Mouse (Mus musculus) kidney, adult 2 months (tissue): Measurements from ENCODE around the gene U2af1. TPM values are rescaled to one million over a fixed set of nuclear protein-coding genes. Genes with fewer than 3 reads are reported as not detected.

ENCODE experiments used
- DNase-seq: peaks from one replicate; pipeline ENCODE4 v3.0.0; 2021
- H3K27ac ChIP-seq: fragments of 200-500 bp; 2 replicates; pipeline ENCODE4 v1.5.1; 2012; ENCODE audit warnings: low read depth, low read length, control low read depth, inconsistent platforms; ENCODE audit not compliant: insufficient read depth
- H3K27me3 ChIP-seq: fragments of 200-500 bp; replicated peaks from 2 replicates; pipeline ENCODE4 v1.6.1; 2012; ENCODE audit warnings: mild to moderate bottlenecking, moderate library complexity, low read length, inconsistent platforms; ENCODE audit not compliant: control insufficient read depth, insufficient read depth
- H3K36me3 ChIP-seq: fragments of 200-500 bp; 2 replicates; pipeline ENCODE4 v1.6.1; 2012; ENCODE audit warnings: mild to moderate bottlenecking, moderate library complexity, low read length, inconsistent platforms; ENCODE audit not compliant: control insufficient read depth, insufficient read depth
- H3K4me1 ChIP-seq: fragments of 200-500 bp; 2 replicates; pipeline ENCODE4 v1.6.1; 2011; ENCODE audit warnings: low read length; ENCODE audit not compliant: control insufficient read depth, insufficient read depth
- H3K4me3 ChIP-seq: fragments of 200-500 bp; 2 replicates; pipeline ENCODE4 v1.5.1; 2011; ENCODE audit warnings: mild to moderate bottlenecking, low read depth, low read length, control low read depth; ENCODE audit not compliant: insufficient read depth
- CTCF ChIP-seq: fragments of 200-500 bp; conservative IDR thresholded peaks from 2 replicates; pipeline ENCODE4 v1.5.1; 2011; ENCODE audit warnings: low read depth, mild to moderate bottlenecking, control low read depth, low read length, moderate library complexity, mixed read lengths; ENCODE audit not compliant: insufficient read depth, insufficient read length
- POLR2A ChIP-seq: fragments of 200-500 bp; IDR thresholded peaks from one replicate; pipeline ENCODE4 v1.6.1; 2011; ENCODE audit warnings: low read depth, low read length, control low read depth
- WGBS: fragments of 180-500 bp; shearing (Covaris S2); methylation state at CpG from one replicate; pipeline ENCODE4 v1.1.7; 2018; 5-methylcytosine and 5-hydroxymethylcytosine counted together
- polyA plus RNA-seq: library from polyadenylated mRNA; depleted of rRNA; stranded (reverse); fragments of >200 nt; gene quantifications from 2 replicates; pipeline ENCODE4 v1.2.3, GENCODE M21; 2012

U2af1 gene
- polyA plus RNA-seq, 1 experiment: 61.3 TPM

DNA sequence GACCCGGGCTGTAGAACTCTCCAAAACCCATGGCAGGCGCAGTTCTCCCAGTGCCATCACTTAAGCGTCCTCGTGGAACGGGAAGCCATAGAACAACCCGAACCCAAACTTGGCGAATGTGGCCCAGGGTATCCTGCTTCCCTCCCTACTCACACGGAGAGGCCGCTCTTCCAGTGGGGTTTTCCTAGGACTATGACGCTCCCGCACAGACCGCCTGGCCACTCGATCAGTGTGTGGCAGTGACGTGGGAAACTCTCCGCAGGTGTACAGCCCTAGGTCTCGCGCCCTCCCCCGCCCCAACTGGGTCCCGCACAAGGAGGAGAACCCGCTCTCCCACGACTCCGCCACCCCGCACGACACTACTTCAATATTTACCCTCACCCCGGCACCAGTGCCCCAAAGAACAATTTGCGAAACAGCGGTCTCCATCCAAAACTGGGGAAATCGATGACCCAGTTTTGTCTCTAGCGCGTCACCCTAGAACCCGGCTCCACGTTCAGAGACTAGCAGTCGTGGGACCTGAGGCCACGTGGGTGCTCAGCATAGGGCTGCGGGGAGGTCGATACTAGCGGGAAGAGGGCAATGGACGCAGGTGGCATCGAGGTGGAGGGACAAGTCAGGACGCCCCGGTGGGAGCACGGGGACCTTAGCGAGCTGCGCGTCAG is 22.3 kb downstream of the U2af1 start:
- no peak for TF ChIP-seq CTCF
- TF ChIP-seq POLR2A: no peak
- Histone ChIP-seq H3K27me3 (no peaks in the 10 kb centered on the region), H3K4me3 (peak overlapping the region; percentile 51), H3K4me1 (peaks cover 12% of the 10 kb centered on the region; the same call in 1 of the 2 replicates), H3K36me3 (no peaks in the 10 kb centered on the region), H3K27ac (peak overlapping the region; percentile 34)
- 12% methylated on average over 45 of the region's 45 CpGs for WGBS
- no peak for DNase-seq

DNA sequence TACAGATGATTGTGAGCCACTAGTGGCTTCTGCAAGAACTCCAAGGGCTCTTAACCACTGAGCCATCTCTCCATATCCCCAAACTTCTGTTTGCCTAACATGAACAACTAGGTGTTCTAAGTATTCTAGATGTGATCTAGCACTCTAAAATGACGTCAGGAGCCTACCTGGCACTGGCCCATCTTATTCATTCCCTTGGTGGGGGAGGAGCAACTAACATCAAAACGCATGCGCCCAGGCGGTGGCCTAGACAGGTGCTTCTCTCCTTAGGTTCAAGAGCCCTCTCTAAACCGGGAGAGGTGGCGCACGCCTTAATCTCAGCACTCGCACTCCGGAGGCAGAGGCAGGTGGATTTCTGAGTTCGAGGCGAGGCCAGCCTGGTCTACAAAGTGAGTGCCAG is 22.9 kb downstream of the U2af1 start:
- H3K4me3 ChIP-seq: peak overlapping the region; percentile 51; the same call in 1 of the 2 replicates
- peak; percentile 62 for DNase-seq
- no peak overlapping the region for H3K27ac ChIP-seq

DNA sequence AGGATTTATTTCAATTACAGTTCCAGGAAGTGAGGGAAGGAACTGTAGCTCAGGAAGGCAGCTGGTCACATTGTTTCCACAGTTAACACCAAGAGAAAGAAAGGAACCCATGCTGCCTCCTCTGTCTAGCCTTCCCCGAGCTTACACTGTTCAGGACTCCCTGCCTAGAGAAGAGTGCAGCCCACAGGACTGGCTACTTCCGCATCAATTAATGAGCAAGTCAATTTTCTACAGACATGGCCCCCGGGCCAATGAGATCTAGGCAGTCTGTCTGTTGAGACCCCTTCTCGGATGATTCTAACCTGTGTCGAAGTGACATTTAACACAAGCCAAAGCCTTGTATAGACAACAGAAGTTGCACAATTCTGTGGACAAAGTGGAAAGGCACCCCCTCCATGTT is 23.8 kb downstream of the U2af1 start:
- H3K4me3 ChIP-seq: no peak overlapping the region
- TF ChIP-seq CTCF: no peak
- TF ChIP-seq POLR2A: no peak
- no peaks in the 10 kb centered on the region for H3K27me3 ChIP-seq
- DNase-seq: no peak
- WGBS: 87% methylated on average over 5 of the region's 5 CpGs
- no peak overlapping the region for H3K27ac ChIP-seq
- no peaks in the 10 kb centered on the region for H3K36me3 ChIP-seq
- peaks cover 18% of the 10 kb centered on the region; the same call in 1 of the 2 replicates for H3K4me1 ChIP-seq

More for the DNA sequence above, 22.9 kb downstream of the U2af1 start:
- Histone ChIP-seq H3K36me3 (no peaks in the 10 kb centered on the region), H3K4me1 (peaks cover 17% of the 10 kb centered on the region; the same call in 1 of the 2 replicates), H3K27me3 (no peaks in the 10 kb centered on the region)
- TF ChIP-seq POLR2A (no peak), CTCF (no peak)
- WGBS: 76% methylated on average over 11 of the region's 11 CpGs

DNA sequence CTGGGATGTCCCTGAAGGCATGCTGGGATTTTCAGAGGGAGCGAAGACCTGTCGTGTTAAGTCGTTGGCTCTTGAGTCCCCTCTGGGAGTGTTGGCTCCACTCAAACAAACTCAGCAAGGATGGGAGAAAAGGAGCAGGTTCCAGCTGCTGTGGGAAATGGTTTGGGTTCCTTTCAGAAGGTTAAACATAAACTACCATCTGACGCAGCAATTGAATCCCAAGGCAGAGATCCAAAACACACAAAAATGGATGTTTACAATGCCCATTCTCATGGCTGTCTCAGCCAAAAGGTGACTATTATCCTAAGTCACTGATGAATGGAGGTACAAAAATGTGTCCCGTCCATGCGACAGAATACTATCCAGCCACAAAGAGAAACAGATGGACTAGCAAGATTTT is 25.7 kb downstream of the U2af1 start:
- H3K27ac ChIP-seq: no peak overlapping the region

DNA sequence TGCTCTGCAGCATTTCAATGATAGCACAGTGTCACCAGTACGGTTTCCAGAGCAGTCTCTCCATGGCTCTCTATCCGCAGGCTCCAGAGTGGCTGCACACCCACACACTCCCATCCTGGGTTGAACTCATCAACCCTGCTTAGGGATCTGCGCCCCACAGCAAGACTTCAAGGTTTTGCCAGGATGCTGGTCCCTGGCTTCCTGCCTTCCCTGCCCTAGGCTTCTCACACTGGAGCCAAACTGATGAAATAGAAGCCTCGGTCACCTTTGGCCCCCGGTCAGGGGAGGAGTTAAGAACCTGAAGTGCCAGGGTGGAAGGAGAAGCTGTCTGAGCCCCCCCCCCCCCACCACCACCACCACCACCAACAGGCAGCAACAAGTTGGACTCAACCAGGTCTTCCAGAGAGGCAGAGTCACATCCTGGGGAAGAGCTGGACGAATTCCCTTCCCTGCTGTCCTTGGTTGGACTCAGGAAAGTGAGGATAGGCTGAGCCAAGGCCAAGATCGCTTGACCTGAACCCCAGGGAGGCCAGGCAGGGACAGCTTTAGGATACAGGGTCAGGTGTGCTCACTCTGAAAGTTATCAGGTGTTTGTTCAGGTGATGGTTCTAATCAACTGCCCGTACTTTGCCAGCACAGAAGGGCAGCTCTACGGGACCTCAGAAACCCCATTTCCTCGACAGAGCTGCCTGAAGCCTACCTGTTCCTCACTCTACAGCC is 27.5 kb downstream of the U2af1 start:
- H3K4me1 ChIP-seq: peaks cover 13% of the 10 kb centered on the region; the same call in 1 of the 2 replicates
- peak; percentile 61 for DNase-seq
- no peak overlapping the region for H3K27ac ChIP-seq
- no peaks in the 10 kb centered on the region for H3K36me3 ChIP-seq
- whole genome bisulfite sequencing: 64% methylated on average over 10 of the region's 10 CpGs
- no peaks in the 10 kb centered on the region for H3K27me3 ChIP-seq
- no peak overlapping the region for H3K4me3 ChIP-seq
- no peak for TF ChIP-seq POLR2A
- no peak for TF ChIP-seq CTCF

More for the DNA sequence above, 25.7 kb downstream of the U2af1 start:
- no peak overlapping the region for H3K4me3 ChIP-seq
- DNase-seq: peak; percentile 83
- H3K4me1 ChIP-seq: peaks cover 18% of the 10 kb centered on the region; the same call in 1 of the 2 replicates
- no peaks in the 10 kb centered on the region for H3K36me3 ChIP-seq
- WGBS: 55% methylated on average over 6 of the region's 6 CpGs
- TF ChIP-seq CTCF (no peak), POLR2A (no peak)
- H3K27me3 ChIP-seq: no peaks in the 10 kb centered on the region

DNA sequence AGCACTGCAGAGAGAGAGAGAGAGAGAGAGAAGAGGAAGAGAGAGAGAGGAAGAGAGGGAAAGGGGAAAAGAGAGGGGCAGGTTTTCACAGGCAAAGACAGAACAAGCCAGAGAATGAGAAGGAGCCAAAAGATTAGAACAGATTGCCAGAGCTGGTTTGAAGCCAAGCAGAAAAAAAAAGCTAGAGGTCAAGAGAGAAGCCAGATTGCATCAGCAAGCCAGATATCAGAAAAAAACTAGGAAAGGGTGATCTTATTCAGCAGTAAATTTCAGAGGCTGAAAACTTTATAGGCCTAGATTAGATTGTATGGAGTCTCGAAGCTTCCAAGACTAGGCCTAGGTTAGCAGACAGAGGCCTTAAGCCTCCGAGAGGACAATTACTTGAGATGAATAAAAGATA is 30.7 kb downstream of the U2af1 start:
- Histone ChIP-seq H3K36me3 (no peaks in the 10 kb centered on the region), H3K27me3 (no peaks in the 10 kb centered on the region), H3K4me1 (peaks cover 13% of the 10 kb centered on the region; the same call in 1 of the 2 replicates), H3K27ac (no peak overlapping the region), H3K4me3 (no peak overlapping the region)
- no peak for DNase-seq
- TF ChIP-seq POLR2A: no peak
- TF ChIP-seq CTCF: no peak
- 81% methylated on average over 2 of the region's 2 CpGs for WGBS

DNA sequence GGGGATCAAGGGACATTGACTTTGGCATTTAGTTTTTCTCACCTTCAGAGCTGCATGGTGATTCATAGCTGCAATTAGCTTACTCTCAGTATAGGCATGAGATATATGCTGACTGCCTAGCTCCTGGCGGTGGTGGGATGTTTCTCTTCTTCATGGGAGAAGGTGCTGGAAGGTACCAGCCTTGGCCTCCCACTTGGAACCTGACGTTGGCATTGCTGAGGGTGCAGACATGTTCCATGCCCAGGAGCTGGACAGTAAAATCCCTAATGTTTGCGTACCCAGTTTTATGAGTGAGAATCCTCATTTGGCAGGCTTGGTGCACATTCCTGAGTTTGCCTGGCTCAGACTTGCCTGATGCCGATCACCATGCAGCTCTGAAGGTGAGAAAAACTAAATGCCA is 35.6 kb downstream of the U2af1 start:
- Histone ChIP-seq H3K36me3 (no peaks in the 10 kb centered on the region), H3K4me3 (no peak overlapping the region), H3K4me1 (no peaks in the 10 kb centered on the region), H3K27me3 (no peaks in the 10 kb centered on the region), H3K27ac (no peak overlapping the region)
- 85% methylated on average over 4 of the region's 4 CpGs for WGBS
- TF ChIP-seq POLR2A: no peak
- TF ChIP-seq CTCF: no peak
- no peak for DNase-seq
